Mouse (Mus musculus) macrophage (primary cell): ENCODE measurements around the gene Gm10406. TPM values are rescaled to one million over a fixed set of nuclear protein-coding genes. Genes with fewer than 3 reads are reported as not detected.
"Not testable (repeated sequence)": the region's sequence is repeated elsewhere in the genome, so short reads cannot be mapped to it uniquely, and the experiment has no call there.

Source experiments
- H3K27ac ChIP-seq: fragments of 350-480 bp; formaldehyde crosslinking; 2 replicates; pipeline ENCODE4 v1.9.0; 2021
- H3K36me3 ChIP-seq: fragments of 350-480 bp; formaldehyde crosslinking; 2 replicates; pipeline ENCODE4 v1.9.0; 2021; ENCODE audit errors: inconsistent target
- H3K4me3 ChIP-seq: fragments of 350-480 bp; formaldehyde crosslinking; 2 replicates; pipeline ENCODE4 v1.9.0; 2021; ENCODE audit errors: inconsistent target
- H3K79me2 ChIP-seq: fragments of 350-480 bp; formaldehyde crosslinking; 2 replicates; pipeline ENCODE4 v1.9.0; 2021; ENCODE audit errors: inconsistent target
- WGBS: methylation state at CpG from one replicate; pipeline ENCODE4 v1.1.7; 2026; ENCODE audit warnings: inconsistent platforms; ENCODE audit not compliant: missing documents; 5-methylcytosine and 5-hydroxymethylcytosine counted together
- polyA plus RNA-seq: library from polyadenylated mRNA; stranded (reverse); fragments of 250-400 nt; gene quantifications from 3 replicates; pipeline ENCODE4 v1.2.4, GENCODE M21; 2018; ENCODE audit warnings: inconsistent platforms
- total RNA-seq, 78 experiments: library from RNA; depleted of rRNA; stranded (reverse); fragments of 250-400 nt; gene quantifications; 1 replicate in 9 of 78; 2 replicates in 24 of 78; 3 replicates in 43 of 78; 4 replicates in 2 of 78; pipeline ENCODE4 v1.2.4; 2018; ENCODE audit warnings: inconsistent platforms in 56 of 78

Gm10406 gene
- total RNA-seq (2018; cell fraction: chromatin; rRNA removed) = not detected
- total RNA-seq (2018; cell fraction: cytosol; rRNA removed) = not detected
- not detected for total RNA-seq (2018; cell fraction: nucleus; rRNA removed)
- not detected in 3 replicates for polyA plus RNA-seq

DNA sequence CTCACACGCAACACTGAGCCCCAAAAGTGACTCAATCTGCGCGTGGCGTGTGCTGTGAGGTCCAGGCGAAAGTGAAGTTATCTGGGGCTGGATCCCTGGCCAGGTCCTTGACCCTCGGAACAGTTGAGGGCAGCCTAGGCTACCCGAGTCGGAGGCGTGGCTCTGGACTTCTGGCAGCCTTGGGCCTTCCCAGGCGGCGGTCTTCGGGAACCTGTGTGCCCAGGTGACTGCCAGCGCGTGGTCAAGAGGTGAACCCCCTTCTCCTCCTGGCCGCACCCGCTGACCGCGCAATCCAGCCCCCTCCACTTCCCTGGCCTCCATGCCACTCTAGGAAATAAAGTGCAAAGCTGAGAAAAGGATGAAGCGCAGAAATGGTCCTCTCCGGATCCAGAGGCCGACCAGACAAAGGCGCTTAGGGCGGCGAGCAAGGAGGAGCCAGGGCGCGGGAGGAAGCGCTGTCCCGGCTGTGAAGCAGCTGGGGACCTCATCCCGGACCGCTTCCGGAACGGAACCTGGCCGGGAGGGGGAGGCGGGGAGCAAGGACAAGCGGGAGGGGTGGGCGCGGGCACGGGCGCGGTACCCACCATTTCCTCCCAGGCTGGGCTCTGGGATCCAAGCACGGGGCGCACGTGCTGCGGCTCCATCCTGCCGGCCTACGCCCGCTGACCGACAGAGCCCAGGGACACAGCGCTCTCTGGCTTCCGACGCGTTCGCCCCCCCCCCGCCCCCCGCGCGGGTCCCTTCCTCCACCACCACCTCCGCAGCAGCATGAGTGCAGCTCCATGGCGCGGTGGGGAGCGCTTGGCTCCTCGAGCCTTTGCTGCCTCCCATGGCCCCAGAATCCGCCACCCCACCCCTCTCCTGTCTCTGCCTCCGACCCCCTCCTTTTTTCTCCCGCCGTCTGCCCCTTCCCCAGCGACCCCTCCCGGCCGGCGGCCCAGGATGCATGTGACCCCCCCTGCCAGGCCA, at the start of gene Gm10406:
TSS of gene Gm10406 (minus strand) at position 669 of the 969 bp plus-strand sequence.
- H3K4me3 ChIP-seq, H3K36me3 ChIP-seq, H3K27ac ChIP-seq, H3K79me2 ChIP-seq: not testable (repeated sequence)
- 0% methylated on average over 9 of the region's 70 CpGs for WGBS

DNA sequence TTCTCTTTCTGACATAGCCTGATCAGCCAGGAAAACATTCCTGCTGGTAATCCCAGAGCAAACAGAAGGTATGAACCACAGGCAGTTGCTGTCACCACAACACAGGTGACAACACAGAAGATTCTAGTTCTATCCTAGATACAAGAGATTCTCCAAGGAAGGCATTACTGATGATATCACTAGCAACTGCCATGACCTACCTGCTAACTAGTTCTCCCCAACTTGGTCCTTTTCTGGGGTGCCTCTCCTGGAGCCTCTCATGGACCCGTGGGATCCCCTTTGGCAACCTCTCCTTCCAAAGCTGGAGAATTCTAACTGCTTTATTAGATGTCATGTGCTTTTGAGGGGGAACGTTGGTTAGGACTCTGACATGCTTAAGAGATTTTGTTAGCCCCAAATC, 17.6 kb upstream of the Gm10406 start, which contains the start of gene Gm3685:
TSS of gene Gm3685 (minus strand) at position 101 of the 400 bp plus-strand sequence.
- H3K36me3 ChIP-seq, H3K27ac ChIP-seq, H3K79me2 ChIP-seq, H3K4me3 ChIP-seq: not testable (repeated sequence)
- no CpG with 5 or more reads among the region's 2 CpGs for WGBS

DNA sequence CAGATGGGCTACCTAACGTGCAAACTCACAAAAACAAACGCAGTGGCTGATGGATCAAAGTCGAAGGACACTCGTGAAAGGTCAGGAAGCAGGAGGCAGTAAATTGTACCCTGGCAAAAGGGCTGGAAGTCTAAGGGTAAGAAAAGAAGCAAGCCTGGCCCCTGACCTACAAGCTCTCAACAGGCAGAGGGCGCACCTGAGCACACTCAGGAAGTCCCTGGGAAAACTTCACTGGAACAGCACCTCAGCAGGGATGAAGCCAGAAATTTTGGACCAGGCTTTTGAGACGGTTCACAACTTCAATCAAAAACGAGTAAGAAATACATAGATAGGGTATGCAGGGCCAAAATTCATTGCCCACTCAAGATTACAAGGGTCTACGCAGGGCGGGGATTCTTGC, 975 bp downstream of the Gm10406 start:
- not testable (repeated sequence) for H3K36me3 ChIP-seq, H3K27ac ChIP-seq, H3K4me3 ChIP-seq, H3K79me2 ChIP-seq
- 1% methylated on average over 6 of the region's 9 CpGs for WGBS

DNA sequence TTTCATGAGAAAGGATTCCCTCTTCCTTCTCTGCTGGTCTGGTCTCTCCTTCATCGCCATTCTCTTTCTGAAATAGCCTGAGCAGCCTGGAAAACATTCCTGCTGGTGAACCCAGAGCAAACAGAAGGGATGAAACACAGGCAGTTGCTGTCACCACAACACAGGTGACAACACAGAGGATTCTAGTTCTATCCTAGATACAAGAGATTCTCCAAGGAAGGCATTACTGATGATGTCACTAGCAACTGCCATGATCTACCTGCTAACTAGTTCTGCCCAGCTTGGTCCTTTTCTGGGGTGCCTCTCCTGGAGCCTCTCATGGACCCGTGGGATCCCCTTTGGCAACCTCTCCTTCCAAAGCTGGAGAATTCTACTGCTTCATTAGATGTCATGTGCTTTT, 53.5 kb downstream of the Gm10406 start, which contains the start of gene Gm6356:
TSS of gene Gm6356 (minus strand) at position 101 of the 400 bp plus-strand sequence.
- not testable (repeated sequence) for H3K4me3 ChIP-seq, H3K27ac ChIP-seq, H3K79me2 ChIP-seq, H3K36me3 ChIP-seq
- no CpG with 5 or more reads among the region's 2 CpGs for WGBS

Other genes with a start within 250 kb of the Gm10406 start
- not detected in 3 replicates for gene Gm3642, start 187.1 kb downstream of the Gm10406 start, polyA plus RNA-seq
- not detected in 3 replicates for gene Gm3667, start 137.5 kb downstream of the Gm10406 start, polyA plus RNA-seq
- gene Gm6356, start 53.6 kb downstream of the Gm10406 start, polyA plus RNA-seq = not detected in 3 replicates
- gene Gm3685, start 17.5 kb upstream of the Gm10406 start, polyA plus RNA-seq = not detected in 3 replicates
- not detected in 3 replicates for gene Gm3696, start 73.2 kb upstream of the Gm10406 start, polyA plus RNA-seq
- not detected in 3 replicates for gene Gm6676, start 98.0 kb upstream of the Gm10406 start, polyA plus RNA-seq
- gene Gm3512, start 147.1 kb upstream of the Gm10406 start, polyA plus RNA-seq = not detected in 3 replicates
- not detected in 3 replicates for gene Gm16434, start 167.1 kb upstream of the Gm10406 start, polyA plus RNA-seq
- not detected in 3 replicates for gene Gm3727, start 237.3 kb upstream of the Gm10406 start, polyA plus RNA-seq